Mouse (Mus musculus) lung, adult 2 months (tissue): Measurements from ENCODE around the gene Syn3.

Experiments used
- CTCF ChIP-seq: fragments of 200-500 bp; IDR thresholded peaks from 2 replicates; pipeline ENCODE4 v1.5.1; 2011; ENCODE audit warnings: mild to moderate bottlenecking, low read length, control low read depth; ENCODE audit not compliant: insufficient read depth
- POLR2A ChIP-seq: fragments of 200-500 bp; IDR thresholded peaks from 2 replicates; pipeline ENCODE4 v1.6.1; 2011; ENCODE audit warnings: low read depth, mild to moderate bottlenecking, control low read depth, low read length, borderline replicate concordance; ENCODE audit errors: extremely low read depth

GRCm38 (mm10) chr10:86137106-86137505 lies 361.6 kb downstream of the Syn3 start:
- TF ChIP-seq POLR2A (no peak), CTCF (no peak)
